Mouse (Mus musculus) intestine, embryonic 16.5 days (tissue): ENCODE results near the gene Cbx1. TPM values are rescaled to one million over a fixed set of nuclear protein-coding genes. Genes with fewer than 3 reads are reported as not detected.
"Not testable (repeated sequence)": the region's sequence is repeated elsewhere in the genome, so short reads cannot be mapped to it uniquely, and the experiment has no call there.

ENCODE experiments used
- ATAC-seq: fragments of 200-750 bp; cut with Nextera tagmentation; 2 replicates; pipeline ENCODE4 v1.8.0; 2017; ENCODE audit warnings: moderate TSS enrichment, moderate library complexity
- H3K27ac ChIP-seq: fragments of 300-500 bp; sonication (generic); 2 replicates; pipeline ENCODE4 v1.5.1; 2014; ENCODE audit warnings: mild to moderate bottlenecking, low read length
- H3K27me3 ChIP-seq: fragments of 300-500 bp; sonication (generic); replicated peaks from 2 replicates; pipeline ENCODE4 v1.6.1; 2014; ENCODE audit warnings: low read length, control low read depth, mixed read lengths; ENCODE audit not compliant: control insufficient read depth, insufficient read depth
- H3K36me3 ChIP-seq: fragments of 300-500 bp; sonication (generic); 2 replicates; pipeline ENCODE4 v1.6.1; 2014; ENCODE audit warnings: low read length, control low read depth; ENCODE audit not compliant: control insufficient read depth, insufficient read depth
- H3K4me1 ChIP-seq: fragments of 300-500 bp; sonication (generic); 2 replicates; pipeline ENCODE4 v1.6.1; 2014; ENCODE audit warnings: low read length, control low read depth, mixed read lengths; ENCODE audit not compliant: control insufficient read depth, insufficient read depth
- H3K4me2 ChIP-seq: fragments of 300-500 bp; sonication (generic); 2 replicates; pipeline ENCODE4 v1.6.1; 2014; ENCODE audit warnings: low read depth, low read length, control low read depth
- H3K4me3 ChIP-seq: fragments of 300-500 bp; sonication (generic); 2 replicates; pipeline ENCODE4 v1.5.1; 2014; ENCODE audit warnings: mild to moderate bottlenecking, low read length
- H3K9ac ChIP-seq: fragments of 300-500 bp; sonication (generic); 2 replicates; pipeline ENCODE4 v1.6.1; 2014; ENCODE audit warnings: low read depth, low read length
- H3K9me3 ChIP-seq: fragments of 300-500 bp; sonication (generic); 2 replicates; pipeline ENCODE4 v1.6.1; 2016; ENCODE audit warnings: low read length, control low read depth; ENCODE audit not compliant: control insufficient read depth
- WGBS: fragments of 180-500 bp; shearing (Covaris S2); extraction: QIAGEN DNeasy Blood & Tissue Kit; methylation state at CpG from one replicate; pipeline ENCODE4 v1.1.7; 2014; 5-methylcytosine and 5-hydroxymethylcytosine counted together
- polyA plus RNA-seq: library from polyadenylated mRNA; unstranded; fragments of >200 nt; fragmentation: Nextera tagmentation; extraction: Ambion mirVana; gene quantifications from 2 replicates; pipeline ENCODE4 v1.2.1, GENCODE M21; 2015

Gene Cbx1
- polyA plus RNA-seq, 1 experiment from 2014 or later = 74.5 TPM

- WGBS = 64% methylated on average over 4 of the region's 4 CpGs
- H3K27me3 ChIP-seq = no peaks in the 10 kb centered on the region
- H3K27ac ChIP-seq = no peak overlapping the region
- H3K9me3 ChIP-seq = no peaks in the 10 kb centered on the region
- no peak overlapping the region for H3K4me2 ChIP-seq
- no peaks in the 10 kb centered on the region for H3K36me3 ChIP-seq
- no peak overlapping the region for H3K9ac ChIP-seq
- H3K4me3 ChIP-seq = no peak overlapping the region
- no peaks in the 10 kb centered on the region for H3K4me1 ChIP-seq
- ATAC-seq = no peak
These were observed 49.4 kb downstream of the Cbx1 start for GRCm38 (mm10) chr11:96838341-96838740.

GRCm38 (mm10) chr11:96839428-96839827 lies 50.5 kb downstream of the Cbx1 start:
- Histone ChIP-seq H3K4me1 (no peaks in the 10 kb centered on the region), H3K36me3 (no peaks in the 10 kb centered on the region), H3K9me3 (no peaks in the 10 kb centered on the region), H3K27ac (no peak overlapping the region), H3K9ac (no peak overlapping the region), H3K4me2 (no peak overlapping the region), H3K27me3 (no peaks in the 10 kb centered on the region), H3K4me3 (no peak overlapping the region)
- ATAC-seq = no peak
- 74% methylated on average over 7 of the region's 7 CpGs for WGBS

GRCm38 (mm10) chr11:96839877-96840276 lies 51.0 kb downstream of the Cbx1 start:
- Histone ChIP-seq H3K4me1 (no peaks in the 10 kb centered on the region), H3K9me3 (no peaks in the 10 kb centered on the region), H3K4me3 (no peak overlapping the region), H3K4me2 (no peak overlapping the region), H3K27me3 (no peaks in the 10 kb centered on the region), H3K9ac (no peak overlapping the region), H3K27ac (no peak overlapping the region), H3K36me3 (no peaks in the 10 kb centered on the region)
- 71% methylated on average over 3 of the region's 3 CpGs for WGBS
- ATAC-seq = no peak

GRCm38 (mm10) chr11:96840290-96840689 lies 51.4 kb downstream of the Cbx1 start:
- H3K4me1 ChIP-seq = no peaks in the 10 kb centered on the region
- ATAC-seq = no peak
- H3K9me3 ChIP-seq = 0 out of 2 replicates have a peak, but pooled peaks cover 2% of the 10 kb centered on the region
- H3K4me3 ChIP-seq = no peak overlapping the region
- WGBS = 44% methylated on average over 8 of the region's 8 CpGs
- no peak overlapping the region for H3K9ac ChIP-seq
- no peaks in the 10 kb centered on the region for H3K36me3 ChIP-seq
- no peaks in the 10 kb centered on the region for H3K27me3 ChIP-seq
- no peak overlapping the region for H3K4me2 ChIP-seq
- H3K27ac ChIP-seq = no peak overlapping the region

GRCm38 (mm10) chr11:96843627-96844026 lies 54.7 kb downstream of the Cbx1 start:
- H3K4me1 ChIP-seq = no peaks in the 10 kb centered on the region
- 62% methylated on average over 3 of the region's 3 CpGs for WGBS
- 0 out of 2 replicates have a peak, but pooled peaks cover 4% of the 10 kb centered on the region for H3K9me3 ChIP-seq
- H3K9ac ChIP-seq = no peak overlapping the region
- H3K36me3 ChIP-seq = no peaks in the 10 kb centered on the region
- H3K4me2 ChIP-seq = no peak overlapping the region
- H3K27ac ChIP-seq = no peak overlapping the region
- ATAC-seq = no peak
- no peaks in the 10 kb centered on the region for H3K27me3 ChIP-seq
- H3K4me3 ChIP-seq = no peak overlapping the region

- Histone ChIP-seq H3K27ac (no peak overlapping the region), H3K36me3 (no peaks in the 10 kb centered on the region), H3K27me3 (no peaks in the 10 kb centered on the region), H3K4me2 (no peak overlapping the region), H3K4me1 (peaks cover 6% of the 10 kb centered on the region), H3K9me3 (0 out of 2 replicates have a peak, but pooled peaks cover 4% of the 10 kb centered on the region), H3K4me3 (no peak overlapping the region), H3K9ac (no peak overlapping the region)
- no peak for ATAC-seq
- 43% methylated on average over 3 of the region's 3 CpGs for WGBS
These were observed 58.3 kb downstream of the Cbx1 start for GRCm38 (mm10) chr11:96847240-96847639.

GRCm38 (mm10) chr11:96848694-96849093 lies 59.8 kb downstream of the Cbx1 start:
- Histone ChIP-seq H3K9me3 (0 out of 2 replicates have a peak, but pooled peaks cover 4% of the 10 kb centered on the region), H3K27ac (no peak overlapping the region), H3K4me3 (no peak overlapping the region), H3K4me1 (peaks cover 6% of the 10 kb centered on the region), H3K36me3 (no peaks in the 10 kb centered on the region), H3K27me3 (no peaks in the 10 kb centered on the region), H3K9ac (no peak overlapping the region), H3K4me2 (no peak overlapping the region)
- WGBS = 76% methylated on average over 9 of the region's 9 CpGs
- ATAC-seq = no peak

- 75% methylated on average over 5 of the region's 5 CpGs for WGBS
These were observed 60.2 kb downstream of the Cbx1 start for GRCm38 (mm10) chr11:96849145-96849544.

GRCm38 (mm10) chr11:96849681-96850467 lies 60.9 kb downstream of the Cbx1 start, which contains the start of gene Copz2:
Gene Copz2, plus strand, starts transcription at chr11:96849870.
- peak; percentile 91 for ATAC-seq
- 2% methylated on average over 60 of the region's 60 CpGs for WGBS
- Histone ChIP-seq H3K4me1 (peaks cover 6% of the 10 kb centered on the region), H3K36me3 (no peaks in the 10 kb centered on the region), H3K27me3 (no peaks in the 10 kb centered on the region), H3K9ac (peak within 1 kb of the TSS; percentile 79), H3K4me2 (peak within 1 kb of the TSS; percentile 90), H3K9me3 (0 out of 2 replicates have a peak, but pooled peaks cover 4% of the 10 kb centered on the region), H3K4me3 (peak within 1 kb of the TSS; percentile 71), H3K27ac (peak within 1 kb of the TSS; percentile 63)

More at GRCm38 (mm10) chr11:96849145-96849544, 60.2 kb downstream of the Cbx1 start:
- H3K4me1 ChIP-seq, ATAC-seq, H3K36me3 ChIP-seq, H3K9me3 ChIP-seq, H3K27ac ChIP-seq, H3K27me3 ChIP-seq: not testable (repeated sequence)
- Histone ChIP-seq H3K9ac (peak overlapping the region; percentile 79; the same call in 1 of the 2 replicates), H3K4me2 (peak overlapping the region; percentile 90), H3K4me3 (peak overlapping the region; percentile 71)
